7 mouse cellular contexts compared by ENCODE assay signal in the genomic region with DNA sequence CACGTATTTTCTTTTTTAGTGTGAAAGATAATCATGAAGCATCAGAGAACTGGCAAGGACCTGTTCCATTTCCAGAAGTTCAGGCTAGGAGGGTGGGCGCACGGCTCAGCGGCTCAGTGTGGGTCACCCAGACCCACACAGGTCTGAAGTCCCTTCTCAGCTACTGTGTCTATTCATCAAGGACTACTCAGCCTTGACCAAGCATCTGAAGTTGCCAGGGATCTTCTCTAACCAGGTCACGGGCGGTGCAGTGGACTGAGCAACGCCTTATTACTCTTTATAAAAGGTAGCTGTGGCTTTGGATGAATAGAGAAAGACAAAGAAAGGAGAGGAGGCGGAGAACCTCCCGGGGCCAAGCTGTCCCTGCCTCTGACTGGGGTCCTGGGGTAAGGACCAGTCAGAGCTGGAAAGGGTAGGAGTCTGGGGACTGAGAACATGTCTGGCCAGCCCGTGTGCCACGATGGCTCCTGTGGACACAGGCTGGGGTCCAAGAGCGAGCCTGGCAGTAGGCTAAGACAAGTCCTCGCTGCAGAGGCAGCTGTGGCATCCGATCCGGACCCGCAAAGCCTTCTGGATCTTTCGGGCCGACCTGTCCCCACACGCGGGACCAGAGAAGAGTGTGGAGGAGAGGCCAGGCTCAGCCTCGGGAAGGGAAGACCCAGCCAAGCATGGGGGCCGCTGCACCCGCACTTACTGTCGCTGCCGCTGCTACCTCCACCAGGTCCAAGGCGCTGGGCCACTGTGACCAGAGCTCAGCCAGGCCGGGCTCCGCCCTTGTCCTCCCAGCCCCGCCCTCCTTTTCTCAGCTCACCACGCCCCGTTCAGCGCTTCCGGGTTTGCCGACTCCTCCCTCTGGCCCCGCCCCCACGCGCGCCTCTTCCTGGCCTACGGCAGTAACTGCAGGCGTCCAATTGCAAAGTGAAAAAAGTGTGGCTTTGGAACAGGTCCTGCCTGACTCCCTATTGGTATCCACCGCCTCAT. TPM values are rescaled to one million over a fixed set of nuclear protein-coding genes. Genes with fewer than 3 reads are reported as not detected.
DNase-seq lines count a peak whose midpoint lies in the region; ATAC-seq lines count a peak whose summit lies in the region.

A gene (minus strand): TSS at position 755 of the 981 bp plus-strand sequence.

- H3K27ac ChIP-seq in intestine, embryonic 15.5 days, result peak within 1 kb of the TSS; percentile 59
- peak within 1 kb of the TSS; percentile 91 for H3K27ac ChIP-seq in midbrain, embryonic 10.5 days (replicated peaks)

- no peaks in the 10 kb centered on the region for H3K9me3 ChIP-seq in intestine, embryonic 15.5 days
- no peaks in the 10 kb centered on the region for H3K9me3 ChIP-seq in midbrain, embryonic 10.5 days (replicated peaks)

- H3K4me2 ChIP-seq in intestine, embryonic 15.5 days (replicated peaks), result peak within 1 kb of the TSS; percentile 87

- intact Hi-C loops in gastrocnemius, postnatal 36 days (cut with DNase I), result loop anchor here (5.0 kb wide), 3 partner anchors 55 to 450 kb away; a partner anchor contains a TSS
- intact Hi-C loops in left cerebral cortex, postnatal 25 days (cut with DNase I), result no loop called here

- ATAC-seq in intestine, embryonic 15.5 days, result peak; percentile 99

- peak within 1 kb of the TSS; percentile 58 for H3K4me3 ChIP-seq in intestine, embryonic 15.5 days (replicated peaks)
- peak within 1 kb of the TSS; percentile 67 for H3K4me3 ChIP-seq in midbrain, embryonic 10.5 days

- peak; percentile 98 for DNase-seq in adrenal gland, adult 2 months
- DNase-seq in embryo, embryonic 11.5 days (ENCODE audit: low read depth, low spot score), result peak; percentile 93
- DNase-seq in gastrocnemius, postnatal 36 days, result peak; percentile 96 to 97
- DNase-seq in left cerebral cortex, postnatal 25 days (ENCODE audit: low spot score in 2 of 2), result peak; percentile 93 to 95
- peak; percentile 97 for DNase-seq in midbrain, embryonic 10.5 days (ENCODE audit: low spot score)
- DNase-seq in right cerebral cortex, postnatal 4 days, result peak; percentile 96

- peaks cover 9% of the 10 kb centered on the region for H3K4me1 ChIP-seq in intestine, embryonic 15.5 days (replicated peaks)
- peaks cover 24% of the 10 kb centered on the region for H3K4me1 ChIP-seq in midbrain, embryonic 10.5 days

- H3K27me3 ChIP-seq in intestine, embryonic 15.5 days (replicated peaks), result no peaks in the 10 kb centered on the region
- H3K27me3 ChIP-seq in midbrain, embryonic 10.5 days (ENCODE audit: low read depth, poor library complexity, severe bottlenecking), result 0 out of 2 replicates have a peak, but pooled peaks cover 3% of the 10 kb centered on the region

- H3K9ac ChIP-seq in intestine, embryonic 15.5 days, result peak within 1 kb of the TSS; percentile 73

- no peaks in the 10 kb centered on the region for H3K36me3 ChIP-seq in intestine, embryonic 15.5 days
- H3K36me3 ChIP-seq in midbrain, embryonic 10.5 days, result no peaks in the 10 kb centered on the region; the same call in 1 of the 2 replicates

- WGBS in intestine, embryonic 15.5 days, result 9% methylated on average over 41 of the region's 41 CpGs
- WGBS in midbrain, embryonic 10.5 days, result 8% methylated on average over 41 of the region's 41 CpGs

RNA-seq across cellular contexts. Expression of the gene that starts here (rescaled TPM):
- total RNA-seq in adrenal gland, adult 2 months (2021), result 10 to 100 TPM; 37.9 to 49.2 TPM
- polyA plus RNA-seq in adrenal gland, adult 2 months (2012; rRNA removed), result 17.9 and 26.7 TPM in 2 replicates
- total RNA-seq in gastrocnemius, postnatal 36 days (2021), result 1 to 10 TPM; 2.6 to 2.7 TPM
- polyA plus RNA-seq in intestine, embryonic 15.5 days (2015; fragmentation: Nextera tagmentation; extraction: Ambion mirVana), result 9.1 and 11.1 TPM in 2 replicates
- 10 to 100 TPM; 14.9 to 17.5 TPM for total RNA-seq in left cerebral cortex, postnatal 25 days (2021)
- 8.4 and 12.8 TPM in 2 replicates for polyA plus RNA-seq in midbrain, embryonic 10.5 days (2016; fragmentation: Nextera tagmentation; extraction: Ambion mirVana)

Comparison
In these comparisons a context has a peak if more than half of its experiments do, and no peak if none do; other contexts are left out.
1. Peak in every context shown above with its lines: DNase-seq, ATAC-seq, H3K4me3 ChIP-seq and H3K27ac ChIP-seq.
2. RNA of the gene that starts here (total RNA-seq): 37.9 to 49.2 TPM in adrenal gland, adult 2 months and 14.9 to 17.5 TPM in left cerebral cortex, postnatal 25 days; 2.6 to 2.7 TPM in gastrocnemius, postnatal 36 days; every median in the first group is over 4 times any median in the second.